Mouse (Mus musculus): Measurements from ENCODE around the gene Sult1a1. TPM values are rescaled to one million over a fixed set of nuclear protein-coding genes. Genes with fewer than 3 reads are reported as not detected.
A peak's percentile ranks its signal among the peaks of the same experiment; 100 is the strongest.
"Not testable (repeated sequence)": the region's sequence is repeated elsewhere in the genome, so short reads cannot be mapped to it uniquely, and the experiment has no call there.

Gene Sult1a1
- total RNA-seq, 2 experiments from 2014 or later, result 3.8 to 5.3 TPM

DNA sequence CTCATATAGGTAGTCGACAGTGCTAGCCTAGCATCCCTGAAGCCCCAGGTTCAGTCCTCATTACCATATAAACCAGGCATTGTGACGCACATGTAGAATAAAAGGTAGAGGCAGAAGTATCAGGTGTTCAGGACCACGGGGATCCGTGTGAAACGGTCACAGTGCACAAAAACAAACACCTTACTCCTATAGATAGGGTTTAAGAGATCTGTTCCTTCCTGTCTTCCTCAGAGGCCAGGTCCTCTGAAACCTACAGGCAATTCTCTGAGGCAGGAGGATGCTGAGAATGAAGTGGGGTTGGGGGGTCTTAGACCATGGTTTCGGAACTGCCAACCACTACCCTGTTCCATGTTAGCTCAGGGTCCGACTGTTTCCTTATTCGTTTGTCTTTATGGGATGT is 21.6 kb upstream of the Sult1a1 start:
- no peak for DNase-seq (ENCODE audit: low spot score in 2 of 2)

DNA sequence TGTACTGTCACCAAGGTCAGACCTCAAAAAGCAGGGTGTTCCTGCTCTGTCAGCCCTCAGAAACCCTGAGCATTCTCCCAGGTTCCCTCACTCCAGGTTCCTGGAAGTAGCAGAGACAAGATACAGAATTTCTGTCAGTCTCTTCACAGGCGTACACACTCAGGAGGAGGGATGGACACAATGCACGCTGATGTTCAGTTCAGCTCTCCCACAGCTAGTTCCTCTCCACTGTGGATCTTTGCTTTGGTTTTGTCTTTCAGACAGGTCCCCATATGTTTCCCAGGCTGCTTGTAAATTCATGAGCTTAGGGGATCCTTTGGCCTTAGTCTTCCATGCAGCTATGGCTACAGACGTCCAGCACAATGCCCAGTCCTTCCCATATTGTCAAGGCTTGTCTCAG is 20.7 kb upstream of the Sult1a1 start:
- no peak for DNase-seq (ENCODE audit: low spot score in 2 of 2)

DNA sequence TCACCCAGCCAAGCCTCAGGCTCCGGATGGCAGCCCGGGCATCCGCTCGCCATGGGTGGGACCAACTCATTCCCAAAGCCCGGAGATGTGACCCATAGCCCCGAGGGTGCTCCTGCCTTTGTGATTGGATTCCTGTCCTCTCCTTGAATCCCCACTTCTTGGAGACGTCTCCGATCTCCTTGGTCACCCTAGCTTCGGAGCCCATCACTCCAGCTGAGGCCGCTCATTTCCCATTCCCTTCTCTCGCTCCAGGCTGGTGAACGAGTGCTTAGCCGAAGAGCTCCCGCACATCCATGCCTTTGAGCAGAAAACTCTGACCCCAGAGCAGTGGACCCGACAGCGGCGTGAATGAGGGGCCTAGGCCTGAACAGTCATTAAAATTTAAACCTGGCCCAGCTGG is 20.1 kb upstream of the Sult1a1 start:
- DNase-seq (ENCODE audit: low spot score in 2 of 2), result no peak

DNA sequence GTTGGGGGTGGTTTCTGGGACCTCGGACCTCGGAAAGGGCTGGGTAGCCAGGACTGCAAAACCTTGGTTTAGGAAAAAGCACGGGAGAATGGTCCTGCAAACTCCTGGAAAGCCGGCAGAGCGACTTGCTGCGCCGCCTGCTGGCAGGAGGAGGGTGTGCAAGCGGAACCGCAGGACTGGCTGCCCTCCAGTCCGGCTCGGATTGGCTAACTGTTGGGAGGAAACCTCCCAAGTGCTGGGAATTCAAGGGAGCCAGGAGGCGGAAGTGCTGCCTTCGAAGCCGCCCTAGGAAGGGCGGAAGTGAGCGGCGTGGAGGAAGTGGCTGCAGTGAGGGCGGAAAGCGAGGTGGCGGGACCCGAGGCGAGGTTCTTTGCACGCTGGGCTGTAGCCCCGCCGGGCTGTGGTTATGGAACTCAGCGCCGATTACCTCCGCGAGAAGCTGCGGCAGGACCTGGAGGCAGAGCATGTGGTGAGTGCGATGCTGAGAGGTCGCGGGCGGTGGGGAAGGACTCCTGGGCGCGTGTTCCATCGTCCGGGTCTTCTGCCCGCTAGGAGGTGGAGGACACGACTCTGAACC is 19.5 kb upstream of the Sult1a1 start, which contains the start of gene Slx1b:
Slx1b (minus strand) TSS at position 154 of the 577 bp plus-strand sequence.
- peak; percentile 95 to 98 for DNase-seq (ENCODE audit: low spot score in 2 of 2)

DNA sequence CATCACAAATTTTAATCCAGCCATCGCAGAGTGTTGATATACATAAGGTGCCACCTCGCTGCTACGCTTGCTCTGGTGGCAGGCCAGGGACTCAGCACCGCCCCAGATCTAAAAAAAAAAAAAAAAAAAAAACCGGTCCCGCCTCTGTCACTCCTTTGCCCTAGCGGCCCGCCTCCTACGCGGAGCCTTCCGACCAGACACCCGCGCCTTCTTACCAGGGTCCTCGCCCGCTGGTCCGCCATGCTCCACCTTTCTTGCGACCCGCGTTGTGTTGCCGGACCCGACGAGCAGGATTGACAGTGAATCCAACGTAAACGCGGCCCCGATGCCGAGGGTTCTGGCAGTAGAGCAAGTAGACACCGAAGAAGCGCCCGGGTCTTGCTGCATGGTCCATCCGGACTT is 19.0 kb upstream of the Sult1a1 start, which contains the start of gene Bola2:
Bola2 (plus strand) TSS at position 192 of the 402 bp plus-strand sequence.
- no peak for DNase-seq (ENCODE audit: low spot score in 2 of 2)

DNA sequence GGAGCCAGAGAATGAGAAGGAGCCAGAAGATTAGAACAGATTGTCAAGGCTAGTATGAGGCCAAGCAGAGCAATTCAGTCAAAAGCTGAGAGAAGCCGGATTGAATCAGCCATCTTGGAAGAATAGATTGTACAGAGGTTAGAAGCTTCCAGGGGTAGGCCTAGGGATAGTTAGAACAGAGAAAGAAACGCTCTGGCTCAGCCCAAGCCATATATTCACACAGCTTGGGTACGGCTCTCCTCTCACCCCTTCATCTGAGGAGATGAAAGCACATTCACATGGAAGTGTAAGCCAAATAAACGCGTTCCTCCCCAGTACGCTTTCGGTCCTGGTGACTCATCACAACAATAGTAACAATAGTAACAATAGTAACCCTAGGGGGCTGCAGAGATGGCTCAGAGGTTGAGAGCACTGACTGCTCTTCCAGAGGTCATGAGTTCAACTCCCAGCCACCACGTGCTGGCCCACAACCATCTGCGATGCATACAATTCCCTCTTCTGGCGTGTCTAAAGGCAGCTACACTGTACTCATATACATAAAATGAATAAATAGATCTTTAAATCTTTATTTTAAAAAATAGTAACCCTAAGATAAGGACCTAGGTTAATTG is 18.3 kb upstream of the Sult1a1 start:
- no peak for DNase-seq (ENCODE audit: low spot score in 2 of 2)

DNA sequence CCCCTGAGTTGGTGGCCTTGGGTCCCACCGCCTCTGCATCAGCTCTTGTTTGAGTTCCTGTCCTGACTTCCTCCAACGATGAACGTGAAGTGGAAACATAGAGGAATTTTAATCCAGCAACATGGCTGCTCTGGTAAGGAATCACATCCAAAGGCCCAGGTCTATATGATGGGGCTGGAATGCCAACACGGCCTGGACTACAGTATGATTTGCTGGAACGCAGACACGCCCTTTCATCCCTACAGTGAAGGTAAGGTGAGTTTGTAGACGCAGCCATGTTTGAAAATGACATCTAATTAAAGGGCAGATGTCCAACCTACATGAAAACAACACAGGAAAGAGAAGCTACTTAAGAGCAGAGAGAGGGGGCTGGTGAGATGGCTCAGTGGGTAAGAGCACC is 17.5 kb upstream of the Sult1a1 start:
- DNase-seq (ENCODE audit: low spot score in 2 of 2), result no peak

DNA sequence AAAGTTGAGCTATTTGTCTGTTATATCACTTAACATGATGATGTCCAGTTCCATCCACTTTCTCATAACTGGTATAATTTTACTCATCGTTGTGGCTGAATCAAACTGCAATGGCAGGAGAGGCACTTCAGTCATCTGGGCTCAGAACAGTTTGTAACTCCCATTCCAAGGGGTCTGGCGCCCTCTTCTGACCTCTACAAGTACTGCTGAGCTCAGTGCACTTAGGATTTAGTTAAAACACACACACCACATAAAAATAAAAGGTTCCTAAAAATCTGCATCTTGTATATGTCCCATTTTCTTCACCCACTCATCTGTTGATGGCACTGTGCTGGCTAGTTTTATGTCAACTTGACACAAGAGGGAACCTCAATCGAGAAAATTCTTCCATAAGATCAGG is 17.0 kb upstream of the Sult1a1 start:
- DNase-seq (ENCODE audit: low spot score in 2 of 2), result peak; percentile 90 to 91

DNA sequence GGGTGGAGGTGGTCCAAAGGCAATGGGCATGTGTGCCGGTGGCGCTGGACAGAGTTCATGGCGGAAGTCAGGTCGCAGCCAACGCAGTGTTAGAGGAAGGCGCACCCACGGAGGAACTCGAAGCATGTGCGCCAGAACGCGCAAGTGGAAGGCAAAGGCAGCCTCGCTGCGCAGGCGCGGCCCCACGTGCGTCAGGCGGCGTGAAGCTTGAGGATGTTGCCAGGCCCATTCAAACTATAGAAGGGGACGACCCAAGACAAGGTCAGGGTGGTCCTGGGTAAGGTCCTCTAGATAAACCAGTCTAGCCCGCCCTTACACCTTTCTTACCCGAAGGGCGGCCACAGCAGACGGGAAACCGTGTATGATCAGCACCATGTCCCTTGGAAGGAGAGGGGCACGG is 16.2 kb upstream of the Sult1a1 start:
- DNase-seq (ENCODE audit: low spot score in 2 of 2), result no peak

DNA sequence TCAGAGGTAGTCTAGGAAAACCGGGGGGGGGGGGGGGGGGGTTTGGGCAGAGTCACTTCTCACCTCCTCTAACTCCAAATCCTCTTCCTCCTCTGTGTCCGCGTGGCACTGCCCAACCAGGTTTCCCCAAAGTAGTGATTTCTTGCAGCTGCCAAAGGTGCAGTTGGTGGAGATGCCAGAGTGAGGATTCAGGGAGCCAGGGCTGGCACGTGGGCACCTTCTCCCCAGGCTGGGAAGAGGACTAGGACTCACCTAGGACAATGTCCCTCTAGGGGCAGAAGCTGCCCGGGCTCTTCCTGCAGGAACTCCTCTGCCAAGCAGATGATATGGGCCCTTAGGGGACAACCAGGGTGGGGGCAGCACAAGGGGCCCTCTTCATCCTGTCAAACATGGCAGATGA is 15.4 kb upstream of the Sult1a1 start:
- no peak for DNase-seq (ENCODE audit: low spot score in 2 of 2)

DNA sequence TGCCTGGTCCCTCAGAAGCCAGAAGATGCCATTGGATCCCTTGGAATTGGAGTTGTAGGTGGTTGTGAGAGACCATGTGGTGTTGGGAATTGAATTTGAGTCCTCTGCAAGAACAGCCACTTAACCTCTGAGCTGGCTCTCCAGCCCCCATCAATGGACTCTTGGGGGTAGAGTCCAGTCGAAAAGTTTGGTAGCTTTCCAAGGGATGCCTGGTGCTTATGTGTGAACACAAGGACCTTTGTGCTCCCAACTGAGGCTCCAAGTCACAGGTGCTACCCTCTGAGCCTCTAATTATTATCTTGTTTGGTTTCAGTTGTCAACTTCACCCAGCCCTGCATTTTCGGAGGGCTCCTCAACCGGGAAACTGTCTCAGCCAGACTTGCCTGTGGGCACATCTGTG is 14.5 kb upstream of the Sult1a1 start:
- DNase-seq (ENCODE audit: low spot score in 2 of 2), result no peak

DNA sequence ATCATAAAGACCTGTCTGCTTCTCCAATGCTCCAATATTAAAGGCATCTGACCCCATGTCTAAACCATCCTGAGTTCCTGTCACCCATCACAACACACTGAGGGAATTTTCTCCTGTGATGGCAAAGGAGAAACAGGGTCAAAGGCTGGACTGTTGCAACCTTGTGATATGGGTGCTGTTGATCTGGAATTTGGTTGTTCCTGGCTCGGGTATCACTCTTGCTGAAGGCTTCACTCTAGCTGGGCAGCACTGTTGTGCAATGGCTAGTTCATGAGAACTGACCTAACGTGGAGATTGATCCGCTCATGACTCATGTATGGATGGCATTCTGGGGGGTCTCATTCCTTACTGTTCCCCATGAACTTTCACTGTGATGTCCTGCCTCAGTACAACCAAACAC is 12.8 kb upstream of the Sult1a1 start:
- DNase-seq (ENCODE audit: low spot score in 2 of 2), result no peak

DNA sequence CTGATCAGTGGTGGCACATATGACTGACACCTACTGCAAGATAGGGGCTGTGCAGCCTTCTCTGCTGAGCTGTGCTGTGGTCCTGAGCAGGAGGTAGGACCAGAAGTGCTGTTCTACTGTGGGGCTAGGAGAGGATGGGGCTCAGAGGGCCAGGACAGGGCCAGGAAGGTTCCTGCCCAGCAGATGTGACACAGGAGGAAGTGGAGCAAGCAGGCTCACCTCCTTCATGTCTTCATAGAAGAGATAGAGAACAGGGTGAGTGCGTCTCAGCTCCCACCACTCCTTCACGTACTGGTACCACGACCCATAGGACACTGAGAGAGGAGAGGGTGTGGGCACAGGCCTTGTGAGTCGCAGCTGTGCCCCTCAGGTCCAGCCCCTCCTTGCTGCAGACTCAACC is 11.9 kb upstream of the Sult1a1 start:
- DNase-seq (ENCODE audit: low spot score in 2 of 2), result not testable (repeated sequence)

DNA sequence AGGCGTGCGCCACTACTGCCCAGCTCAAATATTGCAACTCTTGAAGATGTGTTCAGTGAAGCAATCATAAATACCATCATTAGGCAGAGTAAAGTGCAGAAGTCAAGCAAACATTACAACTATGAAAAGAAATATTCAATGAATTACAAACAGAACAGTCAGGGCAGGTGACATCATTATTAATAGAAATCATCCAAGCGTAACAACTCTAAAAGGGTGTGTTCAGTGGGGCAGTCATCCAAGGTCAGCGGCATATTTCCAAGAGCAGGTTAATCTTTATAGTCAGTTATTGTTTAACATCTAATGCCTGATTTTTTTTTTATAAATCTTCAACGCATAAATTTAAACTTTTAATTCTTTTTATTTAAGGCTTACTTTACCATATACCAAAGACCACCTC is 5.0 kb upstream of the Sult1a1 start:
- DNase-seq (ENCODE audit: low spot score in 2 of 2), result no peak

DNA sequence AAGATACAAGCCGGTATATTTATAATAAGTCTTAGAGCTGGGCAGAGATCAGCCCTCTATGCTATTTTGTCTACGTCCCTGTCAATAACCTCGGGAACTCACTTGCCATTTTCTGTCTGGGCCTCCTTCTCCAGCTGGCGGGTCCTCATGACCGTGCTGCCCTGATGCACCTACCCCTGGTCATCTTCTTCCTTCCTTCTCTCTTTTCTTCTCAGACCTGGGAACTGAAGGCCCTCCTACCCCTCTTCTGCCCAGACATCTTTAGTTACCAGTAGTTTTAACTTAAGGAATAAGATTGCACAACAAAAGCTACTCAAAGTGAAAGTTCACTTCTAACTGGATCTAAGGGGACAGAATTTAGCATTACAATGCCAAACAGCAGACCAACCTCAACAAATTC is 3.5 kb upstream of the Sult1a1 start:
- DNase-seq (ENCODE audit: low spot score in 2 of 2), result no peak

DNA sequence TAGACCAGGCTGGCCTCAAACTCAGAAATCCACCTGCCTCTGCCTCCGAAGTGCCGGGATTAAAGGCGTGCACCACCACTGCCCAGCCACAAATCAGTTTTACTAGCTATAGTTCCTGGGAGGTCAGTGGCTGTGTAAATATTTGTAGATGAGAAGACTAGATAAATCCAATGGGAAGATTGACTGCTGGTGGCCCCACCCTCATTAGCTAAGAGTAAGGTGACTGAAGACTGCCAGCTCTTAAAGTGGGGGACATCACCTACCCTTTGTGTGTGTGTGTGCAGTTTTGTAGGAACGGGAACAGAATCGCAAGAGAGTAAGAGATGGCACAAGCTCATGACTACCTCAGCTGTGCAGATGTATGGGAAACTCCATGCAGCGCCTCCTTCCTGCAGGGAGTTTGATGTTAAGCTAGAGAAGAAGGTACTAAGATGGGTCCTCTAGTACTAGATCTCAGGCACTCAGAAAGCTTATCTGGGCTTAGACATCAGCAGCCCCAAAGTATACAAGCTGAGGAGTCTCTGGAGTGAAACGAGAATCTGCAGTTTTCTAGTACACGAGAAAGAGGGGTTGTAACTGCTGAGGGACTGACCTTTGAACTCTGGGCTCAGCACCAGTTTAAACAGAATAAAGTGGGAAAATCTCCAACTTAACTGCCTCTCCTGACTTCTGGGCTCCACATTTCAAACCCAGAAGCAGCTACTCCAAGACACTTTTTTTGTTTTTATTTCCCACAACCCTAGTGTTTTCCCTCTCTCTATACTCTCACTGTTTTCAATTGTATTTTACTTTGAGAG is 2.5 kb upstream of the Sult1a1 start:
- DNase-seq (ENCODE audit: low spot score in 2 of 2), result no peak

DNA sequence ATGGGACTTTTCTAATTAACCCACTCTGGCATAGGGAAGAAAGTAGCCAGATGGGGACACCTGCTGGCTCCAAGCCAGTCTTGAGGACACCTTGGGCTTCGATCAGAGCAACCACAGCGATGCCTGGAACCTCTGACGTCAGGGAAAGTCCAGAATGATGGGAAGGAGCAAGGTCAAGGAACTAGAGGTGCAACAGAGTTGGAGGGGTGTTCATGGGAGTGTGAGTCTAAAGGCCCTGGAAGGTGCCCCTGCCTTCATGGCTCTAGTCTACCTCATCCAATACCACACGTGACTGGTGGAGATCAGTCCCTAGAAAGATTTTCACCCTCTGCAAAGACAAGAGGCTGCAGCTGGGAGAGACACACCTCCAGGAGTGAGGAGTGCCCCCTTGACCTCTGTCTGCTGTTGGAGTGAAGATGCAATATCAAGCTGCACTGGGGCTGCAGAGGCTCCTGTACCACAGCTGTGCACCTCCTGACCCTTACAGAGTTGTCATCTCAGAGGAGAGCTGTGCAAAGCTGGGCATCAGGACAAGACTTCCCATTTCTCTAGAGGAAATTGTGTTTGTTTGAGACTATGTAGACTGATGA is 494 bp upstream of the Sult1a1 start:
- DNase-seq (ENCODE audit: low spot score in 2 of 2), result no peak

DNA sequence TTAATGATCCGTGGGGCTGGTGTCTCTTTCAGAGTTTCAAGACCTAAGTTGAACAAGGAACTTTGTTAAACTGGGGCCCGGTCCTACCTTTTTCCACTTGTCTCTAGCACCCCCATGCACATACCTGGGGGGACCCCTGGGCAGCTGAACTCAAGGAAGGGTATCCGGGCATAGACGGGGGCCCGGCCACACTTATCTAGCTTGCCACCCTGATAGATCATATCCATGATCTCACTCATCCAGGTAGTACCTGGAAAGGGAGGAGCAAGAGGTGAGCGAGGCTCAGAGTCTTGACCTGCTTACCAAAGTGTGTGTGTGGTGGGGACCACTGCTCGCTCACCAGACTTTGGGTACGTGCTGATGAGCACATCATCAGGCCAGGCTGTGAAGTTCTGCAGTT is 1.1 kb downstream of the Sult1a1 start:
- DNase-seq (ENCODE audit: low spot score in 2 of 2), result no peak

DNA sequence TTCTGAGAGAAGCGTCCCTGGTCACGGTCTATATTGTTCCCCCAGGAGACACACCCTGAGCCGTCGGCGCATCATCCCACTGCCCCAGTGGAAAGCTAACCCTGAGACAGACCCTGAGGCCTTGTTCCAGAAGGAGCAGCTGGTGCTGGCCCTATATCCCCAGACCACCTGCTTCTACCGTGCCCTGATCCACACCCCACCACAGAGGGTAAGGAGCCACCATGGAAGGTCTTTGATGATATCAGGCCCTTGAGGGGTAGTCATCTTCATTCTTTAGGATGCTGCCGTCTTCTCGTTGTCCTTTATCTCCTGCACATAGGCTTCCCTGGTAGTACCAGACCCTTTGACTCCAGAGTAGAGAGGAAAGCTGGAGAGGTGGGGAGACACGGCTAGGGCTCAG is 4.1 kb downstream of the Sult1a1 start:
- no peak for DNase-seq (ENCODE audit: low spot score in 2 of 2)

DNA sequence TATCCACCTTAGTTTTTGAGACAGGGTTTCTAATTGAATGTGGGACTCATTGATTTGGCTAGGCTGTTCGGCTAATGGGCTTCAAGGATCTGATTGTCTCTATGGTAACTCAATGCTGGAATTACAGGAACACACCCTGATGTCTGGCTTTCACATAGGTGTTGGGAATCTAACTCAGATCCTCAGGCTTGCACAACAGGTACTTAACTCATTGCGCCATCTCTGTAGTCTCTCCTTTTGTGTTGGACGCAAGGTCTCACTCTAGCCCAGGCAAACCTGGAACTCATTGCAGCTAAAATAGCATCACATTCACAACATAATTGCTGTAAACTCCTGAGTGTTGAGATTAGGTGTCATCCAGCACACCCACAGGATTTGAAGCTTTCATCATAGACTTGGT is 6.1 kb downstream of the Sult1a1 start:
- no peak for DNase-seq (ENCODE audit: low spot score in 2 of 2)

DNA sequence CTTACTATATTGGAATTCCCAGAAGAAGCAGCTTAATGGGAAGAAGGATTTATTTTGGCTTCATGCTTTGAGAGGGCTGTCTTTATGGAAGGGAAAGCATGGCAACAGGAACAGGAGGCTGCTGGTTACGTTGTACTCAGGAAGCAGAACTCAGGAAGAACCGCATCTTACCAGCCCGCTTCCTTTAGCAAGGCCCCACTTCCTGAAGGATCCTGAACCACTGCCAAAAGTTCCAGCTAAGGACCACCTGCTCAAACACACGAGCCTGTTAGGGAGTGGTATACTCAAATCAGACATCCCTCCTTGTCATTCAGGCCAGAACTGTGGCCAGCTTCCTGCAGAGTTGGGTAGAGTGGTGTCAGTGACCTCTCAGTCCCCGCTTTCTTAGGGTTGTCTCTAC is 7.8 kb downstream of the Sult1a1 start:
- DNase-seq (ENCODE audit: low spot score in 2 of 2), result no peak

DNA sequence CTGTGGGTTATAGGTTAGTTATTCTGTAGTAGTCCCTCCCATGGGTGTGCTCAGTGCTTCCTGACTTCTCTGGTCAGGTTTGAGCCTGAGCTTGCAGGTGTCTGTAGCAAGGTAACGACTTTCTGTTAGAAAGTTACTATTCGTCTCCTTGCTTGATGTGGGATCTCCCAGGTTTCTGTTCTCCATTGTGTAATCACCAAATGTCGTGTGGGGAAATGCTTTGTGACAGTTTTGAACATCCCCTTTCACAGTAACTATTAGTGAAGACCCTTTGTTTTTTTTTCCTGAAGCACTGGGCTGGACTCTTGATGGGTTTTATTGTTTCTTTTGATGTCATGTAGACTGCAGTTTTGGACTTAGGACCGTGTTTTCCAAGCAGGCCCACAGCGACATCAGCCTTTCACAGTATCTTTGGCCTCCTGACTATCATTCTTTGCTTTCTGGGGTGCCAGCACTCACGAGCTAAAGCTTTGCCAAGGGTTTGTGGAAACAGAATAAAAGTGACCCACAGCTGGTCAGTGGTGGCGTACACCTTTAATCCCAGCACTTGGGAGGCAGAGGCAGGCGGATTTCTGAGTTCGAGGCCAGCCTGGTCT is 8.6 kb downstream of the Sult1a1 start:
- DNase-seq (ENCODE audit: low spot score in 2 of 2), result no peak

Data from layer of hippocampus, postnatal 10 days (tissue).